Mouse (Mus musculus) heart, postnatal 25 days (tissue): ENCODE data around the gene Majin. TPM values are rescaled to one million over a fixed set of nuclear protein-coding genes. Genes with fewer than 3 reads are reported as not detected.
A peak's percentile ranks its signal among the peaks of the same experiment; 100 is the strongest.

Experiments used
- DNase-seq: peaks from one replicate; pipeline ENCODE4 v3.0.0; 2022; ENCODE audit warnings: low spot score
- intact Hi-C: fragments of 180-260 bp; cut with DNase I; formaldehyde crosslinking; loops from one replicate; pipeline ENCODE4 v1.15.1; 2025
- total RNA-seq, 2 experiments: library from RNA; stranded (reverse); gene quantifications; 2 replicates each; pipeline ENCODE4 v1.2.3; 2021

Gene Majin
- total RNA-seq, 2 experiments from 2014 or later, result not detected

DNA sequence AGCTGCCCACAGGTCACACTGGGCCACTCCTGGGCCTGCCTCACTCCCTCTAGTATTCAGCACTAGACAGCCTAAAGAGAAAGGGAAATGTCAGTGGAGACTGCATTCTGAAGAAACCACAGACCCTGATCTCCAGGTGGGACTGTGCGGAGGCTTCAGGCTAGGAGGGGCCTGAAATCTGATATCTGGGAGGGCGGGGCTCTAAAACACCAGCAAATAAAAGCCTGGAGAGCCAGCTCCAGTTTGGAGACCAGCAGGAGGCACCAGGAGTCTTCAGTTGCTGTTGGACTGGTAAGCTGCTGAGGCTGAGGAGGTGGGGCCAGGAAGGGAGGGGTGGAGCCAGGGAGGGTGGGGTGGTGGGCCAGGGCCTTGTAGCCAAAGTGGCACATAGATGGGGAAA is 41.9 kb downstream of the Majin start, which contains the start of gene Gpha2:
TSS of gene Gpha2 (plus strand) at position 246 of the 400 bp plus-strand sequence.
- intact Hi-C loops, result no loop called here
- DNase-seq, result no peak

DNA sequence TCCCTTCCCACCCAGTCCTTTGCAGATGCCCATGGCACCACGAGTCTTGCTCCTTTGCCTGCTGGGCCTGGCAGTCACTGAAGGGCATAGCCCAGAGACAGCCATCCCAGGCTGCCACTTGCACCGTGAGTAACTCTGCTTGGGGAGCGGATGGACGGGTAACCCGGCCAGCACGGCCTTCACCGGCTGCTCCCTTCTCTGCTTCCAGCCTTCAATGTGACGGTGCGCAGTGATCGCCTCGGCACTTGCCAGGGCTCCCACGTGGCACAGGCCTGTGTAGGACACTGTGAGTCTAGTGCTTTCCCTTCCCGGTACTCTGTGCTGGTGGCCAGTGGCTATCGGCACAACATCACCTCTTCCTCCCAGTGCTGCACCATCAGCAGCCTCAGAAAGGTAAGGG is 42.6 kb downstream of the Majin start:
- no peak for DNase-seq
- intact Hi-C loops, result no loop called here

DNA sequence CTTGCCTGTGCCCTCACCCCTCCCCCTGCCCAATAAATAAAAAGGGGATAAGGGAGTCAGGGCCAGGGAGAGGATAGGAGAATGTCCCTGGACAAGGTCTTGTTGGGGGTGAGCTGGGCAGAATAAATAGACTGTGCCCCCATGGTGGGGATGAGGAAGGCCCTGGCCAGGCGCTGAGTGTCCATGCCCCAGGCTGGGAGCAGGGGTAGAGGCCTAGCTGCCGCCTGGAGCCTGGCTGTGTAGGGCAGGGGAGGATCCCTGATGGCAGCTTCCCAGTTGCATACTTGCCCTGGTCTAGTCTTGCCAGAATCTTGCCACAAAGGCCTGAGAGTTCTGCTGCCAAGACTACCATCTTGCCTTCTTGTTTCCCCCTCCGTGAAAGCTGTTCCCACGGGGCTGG is 43.7 kb downstream of the Majin start:
- intact Hi-C loops, result no loop called here
- no peak for DNase-seq

DNA sequence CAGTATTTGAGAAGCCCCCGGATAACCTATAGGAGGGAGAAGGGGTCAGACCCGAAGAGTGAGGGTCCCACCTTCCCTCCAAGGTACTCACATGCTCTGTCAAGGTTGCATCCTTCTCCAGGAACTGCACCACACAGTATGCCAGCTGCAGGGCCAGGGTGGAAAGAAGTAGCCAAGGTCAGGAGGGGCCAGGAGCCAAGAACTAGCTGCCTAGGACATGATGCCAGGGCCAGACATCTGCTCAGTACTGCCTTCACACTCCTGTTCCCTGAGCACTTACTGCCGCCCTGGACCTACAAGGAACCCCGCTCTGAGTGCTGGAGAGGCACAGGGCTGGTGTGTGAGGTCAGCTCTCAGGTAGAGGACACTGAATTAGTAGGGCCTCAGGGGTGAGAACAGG is 46.2 kb downstream of the Majin start:
- DNase-seq, result no peak
- intact Hi-C loops, result no loop called here

DNA sequence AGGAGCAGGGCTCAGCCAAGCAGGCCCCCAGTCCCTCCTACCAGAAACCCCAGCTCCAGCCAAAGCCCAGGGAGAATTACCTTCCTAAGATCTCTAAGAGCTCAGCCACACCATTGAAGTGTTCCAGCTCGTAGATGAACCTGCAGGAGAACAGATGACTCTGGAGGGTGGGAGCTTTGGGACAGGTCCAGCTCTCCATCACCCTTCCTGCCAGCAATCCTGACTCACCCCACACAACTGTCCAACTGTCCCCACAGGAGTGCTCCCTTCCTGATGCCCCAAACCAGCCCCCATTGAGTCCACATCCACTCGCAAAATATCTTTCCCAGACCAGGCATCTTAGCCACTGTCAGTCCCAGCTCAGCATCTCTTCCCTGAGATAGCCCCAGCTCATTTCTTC is 46.8 kb downstream of the Majin start:
- DNase-seq, result no peak
- intact Hi-C loops, result no loop called here

DNA sequence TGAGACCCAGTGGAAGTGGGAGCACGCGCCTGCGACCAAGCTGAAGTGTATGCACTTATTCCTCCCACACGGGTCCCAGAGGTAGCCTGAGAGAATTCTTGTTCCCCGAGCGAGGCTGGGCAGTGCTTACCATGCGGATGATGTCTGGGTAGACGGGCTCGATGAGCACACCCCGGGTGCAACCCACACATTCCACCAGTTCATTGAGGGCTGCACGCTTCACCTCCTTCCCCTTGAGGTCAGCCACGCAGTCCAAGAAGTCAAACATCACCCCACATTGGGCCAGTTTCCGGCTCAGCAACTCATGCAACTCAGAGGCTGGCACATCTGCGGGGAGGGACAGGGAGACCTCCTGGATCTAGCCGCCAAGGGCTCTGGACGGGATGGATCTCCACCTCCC is 49.5 kb downstream of the Majin start:
- intact Hi-C loops, result no loop called here
- no peak for DNase-seq

DNA sequence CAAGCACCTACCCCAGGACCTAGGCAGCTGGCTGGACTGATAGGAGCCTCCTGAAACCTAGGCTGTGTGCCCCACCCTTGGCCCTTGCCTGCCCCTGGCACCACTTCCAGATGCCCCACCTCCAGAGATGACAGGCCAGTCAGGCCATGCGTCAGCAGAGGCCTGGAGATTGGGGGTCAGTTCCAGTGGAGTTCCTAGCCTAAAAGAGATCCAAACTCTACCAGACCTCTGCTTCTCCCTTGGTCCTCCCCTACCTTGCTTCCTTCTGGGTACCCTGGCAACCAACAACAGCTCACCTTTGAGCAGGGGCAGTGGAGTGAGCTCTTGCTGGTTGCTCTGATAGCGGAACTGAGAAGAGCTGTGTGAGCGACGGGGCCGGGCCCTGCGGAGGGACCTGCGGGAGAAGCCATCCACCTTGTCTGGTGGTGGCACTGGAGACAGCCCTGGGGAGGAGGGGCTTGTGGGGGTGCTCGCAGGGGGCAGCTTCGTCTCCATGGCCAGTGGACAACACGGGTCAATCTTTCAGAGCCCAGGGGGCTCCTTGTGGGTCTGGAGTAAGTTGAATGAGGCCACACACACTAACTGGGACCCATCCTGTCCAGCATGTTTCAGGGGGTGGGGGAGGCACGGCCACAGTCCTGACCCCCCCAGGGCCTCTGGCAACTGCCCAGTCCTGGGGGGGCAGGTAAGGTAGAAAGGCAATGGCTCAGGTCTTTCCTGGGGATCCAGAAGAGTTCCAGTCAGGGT is 50.3 kb downstream of the Majin start:
- intact Hi-C loops, result loop anchor here (5.0 kb wide), 1 partner anchor 92 kb away; the partner anchor contains the start of genes Arl2 and Batf2
- DNase-seq, result peak; percentile 42

DNA sequence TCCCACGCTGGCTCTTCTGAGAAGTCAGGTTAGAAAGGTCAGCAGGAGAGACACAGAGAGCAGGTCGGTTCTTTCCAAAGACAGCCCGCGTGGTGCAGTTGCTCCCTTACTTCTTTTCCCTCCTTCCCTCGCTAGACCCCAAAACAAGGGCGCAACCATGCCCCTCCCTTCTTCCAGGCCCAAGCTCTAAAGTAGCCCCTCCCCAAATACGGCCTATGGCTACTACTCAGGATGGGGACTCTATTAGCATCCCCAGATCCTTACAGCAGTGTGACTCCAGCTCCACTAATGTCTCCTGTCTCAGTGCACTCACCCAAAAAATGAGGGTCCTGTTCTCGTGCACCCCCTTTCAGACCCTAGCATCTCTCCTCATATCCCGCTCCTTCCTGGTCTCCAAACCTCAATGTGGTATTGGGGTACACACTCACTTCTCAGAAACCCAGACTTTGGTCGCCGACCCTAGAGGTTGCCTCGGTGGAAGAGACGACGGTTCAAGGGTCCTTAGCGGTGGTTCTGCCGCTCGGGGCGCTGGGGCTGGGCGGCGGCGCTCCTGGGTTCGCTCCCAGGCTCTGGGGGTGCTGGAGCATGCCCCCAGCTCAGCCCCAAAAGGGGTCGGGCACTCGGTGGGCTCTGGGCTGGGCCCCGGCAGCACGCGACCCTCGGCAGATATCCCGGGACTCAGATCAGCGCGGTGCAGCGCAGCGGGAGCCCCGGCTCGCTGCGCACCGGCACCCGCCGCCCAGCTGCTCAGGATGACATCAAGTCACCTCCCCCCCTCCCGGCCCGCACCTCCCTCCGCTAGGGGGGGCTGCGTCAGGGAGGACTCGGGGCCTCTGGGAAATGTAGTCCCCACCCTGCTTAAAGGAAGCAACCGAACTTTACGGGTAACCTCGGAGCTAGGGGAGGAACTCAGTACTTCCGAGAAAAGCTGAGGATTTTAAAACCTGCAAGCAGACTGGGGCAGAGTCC is 51.2 kb downstream of the Majin start, which contains the start of gene Ppp2r5b:
TSS of gene Ppp2r5b (minus strand) at position 789 of the 969 bp plus-strand sequence.
- DNase-seq, result peak; percentile 94
- intact Hi-C loops, result loop anchor here (5.0 kb wide), 1 partner anchor 93 kb away; the partner anchor contains the start of genes Arl2 and Batf2

DNA sequence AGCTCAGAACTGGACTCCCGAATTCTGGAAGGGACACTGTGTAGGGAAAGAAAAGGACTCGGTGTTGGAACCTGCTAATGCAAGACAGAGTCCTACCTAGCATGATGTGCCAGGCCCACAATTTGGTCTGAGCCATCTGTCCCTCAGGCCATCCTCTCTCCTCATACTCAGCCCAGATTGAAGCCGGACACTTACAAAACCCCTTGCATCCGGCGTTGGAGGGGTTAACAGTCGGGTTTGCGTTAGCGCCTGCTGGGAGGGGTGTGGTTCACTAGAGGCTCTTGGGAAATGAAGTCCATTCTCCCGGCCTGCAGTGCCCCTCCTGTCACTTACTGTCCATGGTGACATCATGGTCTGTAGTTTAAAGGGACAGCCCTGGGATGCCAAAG is 51.9 kb downstream of the Majin start:
- intact Hi-C loops, result loop anchor here (5.0 kb wide), 1 partner anchor 94 kb away; the partner anchor contains the start of genes Arl2 and Batf2
- peak; percentile 84 for DNase-seq

DNA sequence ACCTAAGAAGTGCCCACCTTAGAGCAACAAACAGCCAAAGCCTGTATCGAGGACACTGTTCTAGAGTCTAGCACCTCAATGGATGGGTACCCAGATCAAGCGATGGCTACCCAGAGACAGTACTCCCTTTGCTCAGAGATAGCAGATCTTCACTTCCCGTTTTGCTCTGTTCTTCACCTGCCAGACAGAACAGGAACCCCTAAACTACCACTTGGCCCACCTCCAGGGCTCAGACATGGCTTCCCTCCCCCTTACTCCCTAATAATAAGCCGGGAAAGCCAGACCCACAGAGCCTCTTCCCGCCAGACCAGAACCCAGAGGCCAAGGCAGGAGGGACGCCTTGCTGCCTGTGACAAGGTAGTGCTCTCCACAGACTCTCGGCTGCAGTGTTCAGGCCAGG is 52.7 kb downstream of the Majin start:
- DNase-seq, result no peak
- intact Hi-C loops, result loop anchor here (5.0 kb wide), 1 partner anchor 95 kb away; the partner anchor contains the start of genes Arl2 and Batf2

DNA sequence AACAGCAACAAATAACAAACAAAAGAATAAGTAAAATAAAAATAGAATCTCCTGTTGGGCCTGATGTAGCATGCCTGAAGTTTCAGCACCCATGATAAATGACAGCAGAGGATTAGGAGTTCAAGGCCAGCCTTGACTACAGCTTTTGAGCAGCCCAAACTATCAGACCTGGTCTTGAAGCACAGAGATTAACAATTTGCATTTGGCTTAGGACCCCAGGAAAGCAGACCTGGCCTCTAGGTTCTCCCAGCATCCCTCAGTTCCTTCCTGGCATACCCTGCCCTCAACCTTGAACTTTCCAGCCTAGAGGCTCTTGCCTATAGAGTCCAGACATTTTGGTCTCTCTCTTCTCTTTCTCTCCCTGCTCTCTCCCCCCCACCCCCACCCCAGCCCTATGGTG is 54.6 kb downstream of the Majin start:
- no peak for DNase-seq
- intact Hi-C loops, result loop anchor here (5.0 kb wide), 1 partner anchor 96 kb away; the partner anchor contains the start of genes Arl2 and Batf2

DNA sequence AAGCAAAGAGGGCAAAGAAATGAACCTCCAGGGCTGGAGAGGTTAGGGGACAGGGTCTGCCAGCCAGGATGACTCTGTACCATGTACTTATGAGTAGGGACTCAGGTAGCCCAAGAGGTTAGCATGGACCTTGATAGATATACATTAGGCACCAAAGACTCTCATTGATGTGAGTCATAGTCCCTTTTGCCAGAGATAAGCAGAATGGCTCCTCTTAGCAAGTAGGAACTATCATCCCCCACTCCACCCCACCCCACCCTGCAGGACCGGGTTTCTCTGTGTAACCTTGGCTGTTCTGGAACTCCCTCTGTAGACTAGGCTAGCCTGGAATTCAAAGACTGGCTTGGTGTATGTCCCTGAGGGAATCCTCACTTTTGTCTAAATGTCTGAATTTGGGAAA is 55.9 kb downstream of the Majin start:
- intact Hi-C loops, result no loop called here
- DNase-seq, result no peak

DNA sequence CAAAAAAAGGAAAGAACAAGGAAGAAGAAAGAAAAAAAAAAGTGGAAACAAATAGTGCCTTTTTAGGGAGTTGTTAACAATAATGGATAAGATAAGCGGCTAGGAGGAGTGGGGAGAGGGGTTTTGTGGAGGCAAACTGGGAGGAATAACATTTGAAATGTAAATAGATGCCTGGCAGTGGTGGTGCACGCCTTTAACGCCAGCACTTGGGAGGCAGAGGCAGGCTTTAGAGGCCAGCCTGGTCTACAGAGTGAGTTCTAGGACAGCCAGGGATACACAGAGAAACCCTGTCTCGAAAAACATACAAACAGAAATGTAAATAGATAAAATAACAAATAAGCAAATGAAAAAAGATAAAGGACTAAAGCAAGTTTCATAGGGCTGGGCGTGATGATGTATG is 56.5 kb downstream of the Majin start:
- no peak for DNase-seq
- intact Hi-C loops, result no loop called here

DNA sequence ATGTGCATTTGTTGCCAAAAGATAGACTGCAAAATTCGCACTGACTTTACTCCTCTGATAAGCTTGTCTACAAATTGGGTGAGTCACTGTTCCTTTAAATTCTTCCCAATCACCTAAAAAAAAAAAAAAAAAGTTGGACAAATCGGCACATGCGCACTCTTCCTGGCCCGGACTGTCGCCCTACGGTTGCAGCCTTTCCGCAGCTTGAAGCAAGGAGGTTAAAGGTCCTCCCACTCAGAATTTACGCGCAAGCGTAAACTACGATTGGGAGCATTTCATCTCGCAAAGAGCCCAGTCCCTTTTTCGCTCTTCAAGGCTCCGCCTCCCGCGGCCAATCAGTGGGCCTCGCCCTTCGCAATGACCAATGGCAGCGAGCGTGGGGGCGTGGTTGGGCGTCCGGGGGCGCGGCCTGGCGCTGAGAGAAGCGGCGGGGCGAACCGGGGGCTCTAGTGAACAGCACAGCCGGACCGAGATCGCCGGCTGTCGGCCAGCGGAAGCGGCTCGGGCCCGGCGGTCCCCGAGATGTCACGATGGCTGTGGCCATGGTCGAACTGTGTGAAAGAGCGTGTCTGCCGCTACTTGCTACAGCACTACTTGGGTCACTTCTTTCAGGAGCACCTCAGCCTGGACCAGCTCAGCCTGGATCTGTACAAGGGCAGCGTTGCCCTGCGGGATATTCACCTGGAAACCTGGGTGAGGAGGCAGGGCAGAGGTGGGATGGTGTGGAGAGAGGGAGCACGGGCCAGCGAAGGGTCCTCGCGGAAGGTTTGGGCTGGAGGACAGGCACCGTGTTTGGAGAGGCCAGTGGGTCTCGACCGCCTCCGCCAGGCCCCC is 57.3 kb downstream of the Majin start, which contains the start of gene Atg2a:
TSS of gene Atg2a (plus strand) at position 395 of the 834 bp plus-strand sequence.
- intact Hi-C loops, result no loop called here
- peak; percentile 98 for DNase-seq

DNA sequence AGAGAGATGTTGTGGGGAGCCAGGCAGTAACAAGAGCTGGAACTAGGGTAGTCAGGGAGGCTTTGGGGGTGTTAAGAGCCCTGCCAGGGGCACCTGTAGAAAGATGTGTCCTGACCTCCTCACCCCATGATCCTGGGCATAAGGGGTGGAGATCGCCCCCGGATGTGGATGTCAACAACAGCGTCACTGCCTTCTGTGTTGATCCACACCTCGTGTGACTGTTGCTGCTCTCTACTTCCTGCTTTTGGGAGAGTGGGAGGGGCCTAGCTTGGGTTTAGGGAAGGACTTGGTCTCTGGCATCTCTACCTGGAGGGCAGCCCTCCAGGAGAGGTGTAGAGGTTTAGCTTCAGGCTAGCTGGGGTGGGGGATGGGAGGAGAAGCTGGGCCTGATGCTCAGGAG is 58.1 kb downstream of the Majin start:
- DNase-seq, result peak; percentile 44
- intact Hi-C loops, result no loop called here

DNA sequence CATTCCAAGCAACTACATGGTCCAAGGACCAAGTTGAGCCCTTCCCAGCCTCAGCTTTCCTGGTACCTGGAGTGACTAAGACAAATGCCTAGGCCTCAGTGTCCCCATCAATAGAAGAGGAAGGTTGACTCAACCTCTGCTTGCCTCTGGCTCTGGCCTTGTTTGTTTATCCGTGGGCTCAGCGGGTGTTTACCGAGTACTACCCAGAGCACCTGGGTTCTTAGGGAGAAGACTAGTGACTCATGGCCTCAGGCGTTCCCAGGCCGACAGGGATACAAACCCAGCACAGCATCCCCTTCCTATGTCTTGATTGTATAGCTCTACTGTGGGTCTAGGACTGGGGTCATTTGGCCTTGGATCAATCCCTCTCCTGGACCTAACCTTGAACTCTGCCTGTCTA is 59.0 kb downstream of the Majin start:
- intact Hi-C loops, result no loop called here
- DNase-seq, result no peak

DNA sequence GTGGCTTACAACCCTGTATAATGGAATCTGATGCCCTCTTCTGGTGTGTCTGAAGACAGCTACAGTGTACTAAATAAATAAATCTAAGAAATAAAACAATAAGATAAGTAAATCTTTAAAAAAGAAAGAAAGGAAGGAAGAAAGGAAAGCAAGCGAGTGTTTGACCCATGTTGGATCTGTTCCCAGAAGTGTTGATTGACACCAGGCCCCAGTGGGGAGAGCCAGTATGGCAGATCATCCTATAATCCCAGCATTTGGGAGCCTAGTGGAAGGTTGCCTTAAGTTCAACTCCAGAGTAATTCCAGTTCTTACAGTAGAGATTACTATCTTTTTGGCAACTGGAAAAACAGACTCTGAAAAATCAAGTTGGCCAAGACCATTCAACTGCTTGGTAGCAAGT is 61.6 kb downstream of the Majin start:
- intact Hi-C loops, result loop anchor here (5.0 kb wide), 1 partner anchor 701 kb away; no protein-coding TSS in a partner anchor
- DNase-seq, result no peak

DNA sequence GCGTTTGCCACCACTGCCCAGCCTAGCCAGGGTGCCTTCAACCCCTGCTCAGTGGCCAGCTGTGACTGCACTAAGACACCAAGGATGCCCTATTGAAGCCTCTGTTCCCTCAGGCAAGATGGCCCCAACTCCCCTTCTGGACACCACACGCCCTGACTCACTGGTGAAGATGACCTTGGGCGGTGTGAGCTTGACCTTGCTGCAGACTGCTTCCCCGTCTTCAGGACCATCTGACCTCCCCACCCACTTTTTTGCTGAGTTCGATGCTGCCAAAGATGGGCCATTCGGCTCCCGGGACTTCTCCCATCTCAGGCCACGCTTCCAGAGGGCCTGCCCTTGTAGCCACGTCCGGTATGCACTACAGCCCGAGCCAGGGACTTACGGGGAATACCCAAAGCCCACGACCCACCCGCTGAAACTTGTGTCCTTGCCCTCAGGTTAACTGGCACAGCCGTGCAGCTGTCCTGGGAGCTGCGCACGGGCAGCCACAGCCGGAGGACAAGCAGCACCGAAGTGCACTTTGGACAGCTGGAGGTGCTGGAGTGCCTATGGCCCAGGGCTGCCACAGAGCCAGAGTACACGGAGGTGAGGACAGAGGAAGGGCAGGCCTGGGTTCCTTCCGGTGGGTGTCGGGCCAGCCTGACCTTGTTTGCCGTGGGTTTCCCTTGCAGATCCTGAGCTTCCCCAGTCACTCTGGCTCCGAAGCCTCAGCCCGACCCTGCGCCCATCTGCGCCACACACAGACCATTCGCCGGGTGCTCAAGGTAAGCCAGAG is 63.5 kb downstream of the Majin start:
- DNase-seq, result no peak
- intact Hi-C loops, result loop anchor here (5.0 kb wide), 1 partner anchor 700 kb away; no protein-coding TSS in a partner anchor

DNA sequence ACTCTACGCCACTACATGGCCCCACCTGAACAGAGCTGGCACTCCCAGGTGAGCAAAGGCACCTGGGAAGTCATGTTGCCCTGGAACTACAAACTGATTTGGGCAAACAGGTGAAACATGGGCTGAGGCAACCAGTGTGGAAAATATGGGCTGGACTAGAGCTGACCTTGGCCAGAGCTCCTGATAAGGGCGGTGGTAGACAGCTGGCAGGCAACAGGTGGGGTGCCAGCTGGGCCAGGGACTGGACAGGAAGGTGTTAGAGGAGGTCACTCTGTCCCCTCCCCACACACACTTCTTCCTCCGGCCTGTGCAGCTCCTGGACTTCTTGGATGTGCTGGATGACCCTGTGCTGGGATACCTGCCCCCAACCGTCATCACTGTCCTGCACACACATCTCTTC is 68.8 kb downstream of the Majin start:
- intact Hi-C loops, result no loop called here
- no peak for DNase-seq
